Mouse (Mus musculus): ENCODE measurements around the gene Sema7a. TPM values are rescaled to one million over a fixed set of nuclear protein-coding genes. Genes with fewer than 3 reads are reported as not detected.
A peak's percentile ranks its signal among the peaks of the same experiment; 100 is the strongest.

The Sema7a gene
- total RNA-seq, 1 experiment from 2014 or later: 18.4 TPM

DNA sequence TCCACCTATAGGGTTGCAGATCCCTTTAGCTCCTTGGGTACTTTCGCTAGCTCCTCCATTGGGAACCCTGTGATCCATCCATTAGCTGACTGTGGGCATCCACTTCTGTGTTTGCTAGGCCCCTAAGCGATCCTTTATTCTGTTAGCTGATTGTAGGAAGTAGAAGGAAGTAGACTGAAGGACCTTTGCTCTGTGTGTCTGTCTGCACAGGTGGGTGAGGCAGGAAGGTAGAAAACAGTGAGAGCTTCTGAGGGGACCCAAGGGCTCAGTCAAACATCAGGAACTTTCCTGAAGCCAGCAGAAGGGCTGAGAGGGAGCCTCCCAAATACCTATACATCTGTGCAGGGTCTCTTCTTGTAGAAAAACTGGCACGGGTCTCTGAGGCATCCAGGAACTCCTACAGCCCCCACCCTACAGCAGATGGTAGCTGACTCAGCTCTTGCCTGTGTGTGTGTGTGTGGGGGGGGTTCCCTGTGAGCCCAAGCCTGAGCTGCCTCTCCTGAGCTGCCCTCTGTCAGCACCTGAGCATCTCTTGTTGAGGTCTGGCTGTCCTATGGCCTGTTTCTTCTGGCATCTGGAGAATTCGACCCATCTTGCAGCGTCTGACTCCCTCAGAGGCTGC, 35.4 kb downstream of the Sema7a start:
- no peak for DNase-seq

DNA sequence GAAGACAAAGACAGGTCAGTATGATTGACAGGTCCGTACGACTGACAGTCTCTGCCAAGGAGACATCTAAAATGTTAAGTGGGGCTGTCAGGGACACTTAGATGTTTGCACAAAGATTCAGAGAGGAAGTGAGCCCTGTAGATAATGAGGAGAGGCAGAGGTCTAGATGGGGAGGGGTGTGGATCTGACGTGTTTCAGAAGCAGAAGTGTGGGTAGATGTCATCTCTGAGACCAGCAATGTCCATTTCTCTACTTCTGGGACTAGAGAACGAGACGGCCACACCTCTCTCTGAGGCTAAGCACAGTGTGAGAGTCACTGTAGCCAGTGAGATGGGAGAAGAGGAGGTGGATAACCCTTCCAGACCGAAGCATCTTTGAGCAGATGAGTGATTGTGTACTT, 38.1 kb downstream of the Sema7a start:
- no peak for DNase-seq

DNA sequence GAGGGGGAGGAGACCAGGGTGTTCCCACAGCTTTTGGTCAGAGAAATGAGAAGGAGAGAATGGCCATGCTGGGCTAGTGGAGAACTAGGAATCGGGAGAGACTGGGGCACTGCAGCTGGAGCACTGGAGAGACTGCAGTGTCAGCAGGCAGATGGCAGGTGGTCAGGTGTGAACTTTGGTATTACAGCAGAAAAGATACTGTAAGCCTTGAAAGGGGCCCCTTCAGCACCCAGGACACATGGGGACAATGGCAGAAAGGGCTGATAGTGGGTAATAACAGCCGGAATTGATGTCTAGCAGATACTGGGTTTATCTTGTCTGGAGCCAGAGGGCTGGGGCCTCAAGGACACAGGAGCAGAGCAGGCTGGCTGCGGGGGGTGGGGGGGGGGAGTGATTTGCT, 38.9 kb downstream of the Sema7a start:
- no peak for DNase-seq

DNA sequence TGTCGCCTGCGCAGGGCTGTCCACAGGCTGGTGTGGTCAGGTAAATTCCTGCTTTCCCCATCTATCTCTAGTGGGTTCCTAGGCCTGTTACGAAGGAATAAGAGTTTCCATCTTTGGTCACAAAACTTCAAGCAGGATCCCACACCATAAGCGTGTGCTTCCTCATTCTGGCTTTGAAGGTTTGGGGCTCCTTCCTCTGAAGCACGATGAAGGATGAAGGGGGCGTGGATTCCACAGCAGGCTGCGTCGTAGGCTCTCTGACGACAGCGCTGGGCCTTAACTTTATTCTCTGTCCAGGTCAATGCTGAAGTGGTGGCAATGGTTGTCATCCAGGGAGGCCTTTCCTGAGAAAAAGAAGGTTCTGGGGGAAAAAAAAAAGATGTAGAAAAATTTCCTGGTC, 40.7 kb downstream of the Sema7a start:
- DNase-seq: no peak

DNA sequence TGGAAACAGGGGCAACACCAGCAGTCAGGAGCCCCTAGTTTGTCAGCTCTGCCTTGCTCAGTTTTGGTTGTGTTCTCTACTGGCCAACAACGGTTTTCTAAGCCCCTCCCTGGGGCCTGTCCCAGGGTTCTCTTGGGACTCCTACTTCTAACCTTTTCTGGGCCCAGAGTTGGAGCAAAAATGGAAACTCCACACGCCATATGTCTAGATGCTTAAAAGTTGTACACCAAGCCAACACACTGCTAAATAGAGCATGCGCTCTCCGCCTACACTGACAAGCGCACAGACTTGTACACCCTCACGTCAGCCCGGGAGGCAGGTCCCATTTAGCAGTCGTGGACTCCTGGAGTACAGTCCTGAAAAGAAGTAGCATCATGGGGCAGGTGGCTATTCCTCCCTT, 45.4 kb downstream of the Sema7a start:
- no peak for DNase-seq

DNA sequence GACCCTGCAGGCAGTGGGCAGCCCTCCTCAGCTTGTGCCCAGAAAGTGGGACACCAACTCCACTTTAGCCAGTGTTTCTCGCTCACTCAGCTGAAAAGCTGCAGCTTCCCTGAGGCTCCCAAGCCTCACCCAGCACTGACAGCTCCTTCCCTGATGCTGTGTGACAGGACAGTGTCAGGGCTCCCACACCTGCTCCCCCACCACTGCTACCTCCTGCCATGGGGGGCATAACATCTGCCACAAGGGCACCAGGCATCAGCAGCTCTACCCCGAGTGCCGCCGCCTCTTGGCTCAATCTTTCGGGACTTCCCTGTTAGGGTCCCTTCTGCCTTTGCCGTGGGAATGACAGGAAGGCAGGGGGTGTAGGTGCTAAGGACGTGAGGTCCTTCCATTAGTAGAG, 46.4 kb downstream of the Sema7a start:
- DNase-seq: no peak

DNA sequence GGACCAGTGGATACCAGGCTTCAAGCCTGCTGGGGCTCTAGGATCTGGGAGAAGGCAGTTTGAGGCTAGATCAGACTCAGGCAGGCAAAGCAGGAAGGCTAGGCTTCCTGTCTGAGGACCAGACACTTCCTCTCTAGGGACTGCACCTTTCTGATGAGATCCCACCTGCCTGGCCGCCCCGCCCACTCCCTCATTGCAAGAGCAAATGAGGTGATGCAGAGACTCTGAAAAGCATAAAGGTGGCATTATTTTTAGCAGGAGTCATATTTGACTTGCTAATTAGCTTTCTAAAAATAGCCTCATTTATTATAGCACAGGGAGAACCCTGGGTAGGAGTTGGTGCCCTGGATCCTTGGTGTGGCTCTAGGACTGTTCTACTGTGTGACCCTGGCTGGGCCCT, 48.2 kb downstream of the Sema7a start:
- no peak for DNase-seq

DNA sequence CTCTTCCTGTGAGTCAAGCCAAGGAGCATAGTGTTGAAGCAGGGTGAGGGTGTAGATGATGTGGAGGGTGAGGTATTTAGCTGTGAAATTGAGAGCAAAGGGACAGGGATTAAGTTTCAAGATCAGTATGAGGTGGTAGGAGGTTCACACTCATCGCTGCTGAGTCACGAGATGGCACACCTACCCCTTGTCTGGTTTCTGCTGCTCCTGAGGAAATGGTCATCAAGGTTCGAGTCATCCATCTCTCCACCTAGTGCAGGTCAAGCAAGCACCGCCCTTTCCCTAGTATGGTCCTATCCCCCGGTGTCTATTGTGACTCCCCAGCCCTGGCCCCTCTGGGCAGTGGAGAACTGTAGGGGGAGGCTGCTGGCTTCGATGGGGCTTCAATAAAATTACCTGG, 49.4 kb downstream of the Sema7a start:
- DNase-seq: no peak

DNA sequence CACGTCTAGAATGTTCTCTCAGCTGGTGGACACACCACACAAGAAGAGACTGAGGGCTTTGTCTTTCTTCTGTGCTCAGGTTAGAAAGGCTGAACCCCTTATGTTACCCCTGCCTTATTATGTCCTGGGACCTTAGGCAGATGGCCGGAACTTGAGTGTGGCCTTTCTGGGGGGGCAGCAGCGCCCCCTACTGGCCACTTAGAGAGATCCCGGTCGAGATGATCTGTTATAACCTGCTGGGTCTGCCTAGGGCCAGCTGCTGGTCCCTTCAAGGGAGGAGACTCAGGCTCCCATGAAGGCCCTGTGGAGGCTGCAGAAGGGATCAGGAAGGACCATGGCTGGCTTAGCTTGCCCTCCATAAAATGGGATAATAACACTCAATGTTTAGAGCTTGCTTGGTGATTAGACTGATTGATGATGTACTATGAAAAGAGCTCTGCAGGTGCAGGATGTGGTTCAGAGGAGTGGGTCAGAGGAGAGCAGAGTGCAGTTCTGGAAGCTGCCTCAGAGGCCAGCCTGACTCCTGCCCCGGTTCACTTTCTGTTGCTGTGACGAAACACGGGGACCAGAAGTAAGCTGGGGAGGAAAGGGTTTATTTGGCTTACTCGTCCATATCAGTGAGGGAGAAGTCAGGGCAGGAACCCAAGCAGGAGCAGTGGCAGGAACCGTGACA, 50.7 kb downstream of the Sema7a start:
- peak; percentile 73 for DNase-seq

DNA sequence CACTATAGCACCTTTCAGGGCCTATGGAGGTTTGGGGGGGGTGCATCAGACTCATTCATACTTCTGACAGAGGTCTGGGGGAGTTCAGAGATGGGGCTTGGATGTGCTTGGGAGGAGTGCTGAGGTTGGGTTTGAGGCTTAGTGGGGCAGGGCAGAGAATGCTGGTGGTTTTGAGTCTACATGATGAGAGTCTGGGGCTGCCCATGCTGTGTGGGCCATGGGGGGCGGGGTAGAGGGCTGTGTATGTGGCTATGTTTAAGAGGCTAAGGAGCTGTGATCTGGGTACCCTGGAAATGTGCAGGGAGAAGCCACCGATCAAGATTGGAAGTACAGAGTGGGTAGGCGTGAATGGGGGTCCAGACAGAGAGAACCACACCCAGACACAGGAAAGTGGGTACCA, 52.1 kb downstream of the Sema7a start:
- no peak for DNase-seq

DNA sequence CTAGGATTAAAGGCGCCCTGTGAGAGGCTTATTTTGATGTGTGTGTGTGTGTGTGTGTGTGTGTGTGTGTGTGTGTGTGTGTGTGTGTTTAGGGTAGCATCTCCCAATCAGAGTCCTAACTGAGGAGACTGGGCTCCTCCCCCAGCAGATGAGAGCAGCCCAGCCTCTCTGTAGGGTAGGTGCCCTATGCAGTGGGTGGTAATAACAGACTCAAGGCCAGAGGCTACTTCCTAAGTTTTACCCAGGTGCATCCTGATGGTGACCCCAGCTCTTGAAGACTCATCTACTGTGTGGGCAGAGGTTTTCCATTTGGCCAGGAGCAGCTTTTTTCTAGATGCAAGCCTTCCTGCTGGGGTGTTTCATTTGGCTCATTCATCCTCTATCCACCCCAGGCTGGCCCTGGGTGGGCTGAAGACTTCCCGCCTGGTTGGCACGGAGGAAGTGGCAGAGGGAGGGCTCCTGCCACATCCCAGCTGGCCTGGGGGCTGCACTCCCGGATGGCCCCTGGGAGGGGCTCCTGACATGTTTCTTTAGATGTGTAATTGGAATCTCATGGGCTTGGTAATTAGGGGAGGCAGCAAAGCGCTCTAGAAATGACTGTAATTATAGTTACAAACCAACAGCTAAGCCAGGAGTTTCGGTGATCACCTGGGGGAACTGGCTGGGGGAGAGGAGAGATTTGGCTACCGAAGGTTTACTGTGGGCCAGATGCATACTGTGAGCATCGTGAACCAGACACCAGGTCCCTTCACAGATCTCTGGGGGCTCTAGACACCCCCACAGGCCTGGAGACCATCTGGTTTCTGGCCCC, 53.1 kb downstream of the Sema7a start:
- no peak for DNase-seq

DNA sequence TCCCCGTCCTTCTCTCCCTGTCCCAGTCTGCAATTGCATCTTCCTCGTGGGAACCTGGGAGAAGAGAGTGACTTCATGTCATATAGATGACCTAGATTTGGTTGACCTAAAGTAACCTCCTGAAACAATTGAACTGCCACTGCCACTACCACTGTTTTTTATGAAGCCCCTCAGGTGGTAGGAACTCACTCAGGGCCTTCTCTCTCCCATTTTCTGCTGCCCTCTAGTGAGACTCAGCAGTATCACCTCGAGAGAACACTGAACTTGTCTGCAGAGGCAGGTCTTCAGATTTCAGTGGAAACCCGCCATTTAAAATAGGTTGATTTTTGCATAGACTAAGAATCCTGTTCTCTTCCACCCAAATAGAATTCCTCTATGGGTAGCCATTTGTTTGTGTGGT, 55.4 kb downstream of the Sema7a start:
- peak; percentile 51 for DNase-seq

DNA sequence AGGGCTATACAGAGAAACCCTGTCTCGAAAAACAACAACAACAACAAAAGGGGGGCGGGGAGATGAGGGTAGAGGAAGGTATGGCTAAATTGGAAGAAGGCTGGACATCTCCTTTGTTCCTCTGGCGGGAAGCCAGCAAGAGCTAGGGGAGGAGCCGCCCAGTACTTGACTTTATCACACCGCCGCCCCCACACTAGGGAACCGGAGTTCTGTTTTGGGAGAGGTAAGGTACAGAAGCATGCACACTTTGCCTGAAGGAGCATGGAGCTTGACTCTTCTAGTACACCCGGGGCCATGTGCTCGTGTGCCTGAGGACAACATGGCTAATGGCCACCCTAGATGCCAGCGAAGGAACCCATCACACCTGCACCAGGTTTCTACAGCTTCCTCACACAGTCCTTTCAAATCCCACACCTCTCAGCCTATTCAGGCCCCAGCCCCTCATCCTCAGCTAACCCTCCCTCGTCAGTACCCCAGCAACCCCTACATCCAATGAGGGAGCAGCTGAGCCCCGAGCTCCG, 57.7 kb downstream of the Sema7a start:
- DNase-seq: no peak

DNA sequence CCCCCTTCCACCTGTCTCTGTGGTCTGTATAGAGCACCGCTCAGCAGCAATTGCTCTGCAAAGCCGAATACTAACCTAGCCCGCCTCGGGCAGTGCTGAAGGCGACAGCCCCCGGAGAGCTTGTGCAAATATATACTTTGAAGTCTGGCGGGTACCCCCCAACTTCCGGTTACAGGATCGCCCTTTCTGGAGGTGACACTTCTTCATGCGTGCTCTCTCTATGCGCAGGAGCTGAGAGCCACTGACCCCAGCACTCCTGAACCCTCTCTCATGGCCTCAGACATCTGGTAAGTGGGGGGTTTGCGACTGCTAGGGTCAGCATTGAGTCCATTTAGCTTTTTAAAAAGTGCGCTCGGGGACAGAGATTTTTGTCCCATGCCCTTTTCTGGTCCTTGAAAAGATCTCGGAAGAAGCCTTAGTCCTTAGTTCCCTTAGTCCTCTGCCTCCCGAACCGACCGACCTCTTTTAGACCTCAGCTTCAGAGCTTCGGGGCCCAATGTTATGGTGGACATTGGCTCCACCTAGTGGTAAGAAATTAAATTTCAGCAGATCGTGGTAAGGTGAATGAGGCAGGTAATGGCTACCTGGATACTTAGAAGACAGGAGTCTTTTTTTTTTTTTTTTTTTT, 58.2 kb downstream of the Sema7a start:
- peak; percentile 65 for DNase-seq

DNA sequence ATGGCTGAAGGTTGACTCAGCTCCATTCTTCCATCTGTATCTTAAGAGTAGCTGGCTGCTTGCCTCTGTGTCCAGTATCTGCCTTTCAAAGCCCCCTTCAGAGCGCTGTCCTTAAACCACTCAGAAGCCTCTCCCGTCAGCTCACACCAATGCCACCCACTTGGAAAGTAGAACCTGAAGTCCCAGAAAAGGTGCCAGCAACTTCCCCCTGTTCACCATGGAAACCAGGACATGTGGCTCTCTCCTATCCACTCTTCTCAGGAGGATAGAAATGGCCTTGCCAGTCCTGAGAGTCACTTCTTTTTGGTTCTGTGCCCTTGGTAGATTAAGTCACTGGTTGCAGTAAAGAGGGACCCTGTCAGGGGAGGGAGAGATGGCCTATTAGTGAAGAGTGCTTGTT, 58.8 kb downstream of the Sema7a start:
- DNase-seq: peak; percentile 45

DNA sequence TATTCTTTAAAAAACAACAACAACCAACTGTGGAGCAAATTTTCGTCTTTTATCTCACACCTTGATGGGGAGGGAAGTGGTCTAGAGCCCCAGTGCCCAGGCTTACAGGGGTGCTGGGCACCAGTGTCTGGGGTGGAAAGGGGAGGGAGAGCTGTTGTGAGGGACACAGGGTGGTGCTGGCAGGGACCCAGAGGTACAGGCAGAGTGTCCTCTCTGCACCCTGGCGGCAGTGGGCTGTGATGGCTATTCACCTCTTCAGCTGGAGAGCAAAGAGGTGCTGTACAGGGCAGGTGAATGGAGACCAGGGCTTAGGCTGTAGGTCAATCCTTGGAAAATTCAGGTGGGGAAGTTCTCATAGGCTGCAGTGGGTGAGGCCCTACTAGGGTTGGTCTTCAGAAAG, 59.8 kb downstream of the Sema7a start:
- peak; percentile 78 for DNase-seq

DNA sequence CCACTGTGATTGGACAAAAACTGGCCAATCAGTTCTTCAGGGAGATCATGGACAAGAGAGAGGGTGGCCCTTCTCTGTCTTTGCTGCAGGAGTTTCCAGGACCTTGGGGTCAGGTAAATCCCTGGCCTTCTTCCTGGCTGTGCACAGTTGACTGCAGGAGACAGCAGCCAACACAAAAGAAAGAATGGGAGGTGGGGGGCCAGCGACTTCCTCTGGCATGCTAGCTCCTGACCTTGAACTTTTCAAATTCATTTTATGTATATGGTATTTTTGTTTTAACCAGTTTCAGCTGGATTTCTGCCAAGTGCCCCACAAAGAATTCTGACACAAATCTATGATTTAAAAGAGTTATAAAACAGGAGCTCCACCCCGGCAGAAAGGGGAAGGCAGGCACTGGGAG, 63.4 kb downstream of the Sema7a start:
- DNase-seq: peak; percentile 82

DNA sequence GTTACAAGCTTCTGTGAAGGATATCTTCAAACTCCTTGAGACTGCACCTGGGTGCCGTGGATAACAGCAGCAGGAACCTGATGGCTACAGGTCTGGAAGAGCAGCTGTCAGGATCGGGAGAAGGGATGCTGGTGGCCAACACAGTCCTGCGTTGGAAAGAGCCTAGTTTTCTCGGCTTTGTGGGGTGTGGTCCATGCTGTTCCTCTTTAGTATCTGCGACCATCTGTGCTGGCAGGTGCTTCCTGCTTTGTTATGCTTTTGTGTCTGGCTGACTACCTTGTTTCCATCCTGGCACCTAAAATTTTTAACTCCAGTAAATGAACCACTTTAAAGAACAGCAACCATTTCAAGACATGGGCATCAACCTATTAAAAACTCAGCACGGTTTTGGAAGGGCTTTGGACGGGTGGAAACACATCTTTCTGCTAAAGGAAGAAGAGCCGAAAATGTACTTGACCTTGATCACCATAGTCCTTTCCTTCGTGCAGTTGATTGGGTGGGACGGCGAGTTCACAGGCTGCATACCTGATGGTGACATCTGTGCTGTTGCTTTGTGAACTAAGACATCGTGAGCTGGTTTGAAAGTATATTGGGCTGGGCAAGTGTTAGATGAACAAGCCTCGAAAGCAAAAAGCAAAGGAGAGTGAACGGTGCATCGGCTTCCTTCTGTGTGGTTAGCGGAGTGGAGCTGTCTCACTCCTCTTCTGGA, 66.0 kb downstream of the Sema7a start, which contains the start of gene Cyp11a1:
Gene Cyp11a1 (plus strand): TSS at position 659 of the 709 bp plus-strand sequence.
- peak; percentile 1 for DNase-seq

DNA sequence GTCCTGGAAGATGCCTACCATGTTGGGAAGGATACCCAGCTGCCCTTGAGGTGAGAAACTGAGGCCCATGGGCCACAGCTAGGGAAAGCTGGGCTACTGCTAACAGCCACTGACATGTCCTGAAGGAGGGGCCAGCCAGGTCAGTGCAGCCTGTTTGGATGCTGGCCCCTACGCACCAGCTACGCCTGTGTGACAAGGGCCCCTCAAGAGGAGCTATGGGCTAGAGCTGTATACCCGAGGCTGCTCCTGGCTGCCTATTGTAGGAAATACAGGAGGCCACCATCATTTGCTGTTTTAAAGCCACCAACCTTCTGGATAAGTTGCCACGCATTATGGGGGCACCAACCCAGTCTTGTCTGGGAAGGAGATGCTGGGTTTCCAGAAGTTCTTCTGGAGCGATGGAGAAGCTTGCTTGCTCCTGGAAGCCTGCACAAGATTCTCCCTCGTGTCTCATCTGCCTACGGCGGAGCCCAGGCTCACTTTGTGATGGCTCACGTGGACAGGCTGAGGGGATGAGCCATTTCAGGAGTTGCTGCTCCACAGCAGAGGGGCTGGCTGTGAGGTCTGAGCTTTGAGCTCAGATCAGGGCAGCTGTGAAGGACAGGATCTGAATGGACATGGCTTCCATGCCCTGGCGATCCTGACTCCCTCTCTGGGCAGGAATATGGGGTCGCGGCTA, 68.6 kb downstream of the Sema7a start:
- DNase-seq: no peak

DNA sequence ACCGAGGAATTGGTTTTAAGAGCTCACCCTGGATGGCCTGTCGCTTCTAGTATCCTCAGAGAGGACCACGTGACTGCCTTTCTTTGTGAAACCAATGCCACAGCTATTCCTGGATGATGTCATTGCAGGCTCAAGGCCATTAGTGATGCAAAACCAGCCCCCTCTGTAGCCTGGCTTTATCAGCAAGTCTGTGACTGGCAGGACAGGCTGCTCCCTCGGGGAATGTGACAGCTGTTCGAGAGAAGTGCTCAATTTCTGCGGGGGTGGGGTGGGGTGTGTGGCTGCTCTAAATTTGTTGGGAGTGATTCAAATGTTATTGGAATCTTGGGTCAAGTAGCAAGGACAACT, 69.1 kb downstream of the Sema7a start:
- DNase-seq: peak; percentile 91

DNA sequence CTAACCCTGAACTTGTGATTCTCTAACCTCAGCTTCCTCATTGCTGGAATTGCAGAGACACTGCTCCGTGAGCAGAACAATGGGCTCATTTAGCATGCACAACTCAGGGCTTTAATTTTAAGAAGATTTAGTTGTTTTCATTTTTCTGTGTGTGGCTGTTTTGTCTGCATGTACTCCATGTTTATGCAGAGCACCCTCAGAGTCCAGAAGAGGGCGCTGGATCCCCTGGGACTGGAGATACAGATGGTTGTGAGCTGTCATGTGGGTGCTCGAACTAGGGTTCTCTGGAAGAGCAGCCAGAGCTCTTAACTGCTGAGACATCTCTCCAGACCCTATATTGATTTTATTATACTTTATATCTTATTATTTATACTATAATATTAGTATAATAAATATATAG, 69.7 kb downstream of the Sema7a start:
- peak; percentile 60 for DNase-seq

DNA sequence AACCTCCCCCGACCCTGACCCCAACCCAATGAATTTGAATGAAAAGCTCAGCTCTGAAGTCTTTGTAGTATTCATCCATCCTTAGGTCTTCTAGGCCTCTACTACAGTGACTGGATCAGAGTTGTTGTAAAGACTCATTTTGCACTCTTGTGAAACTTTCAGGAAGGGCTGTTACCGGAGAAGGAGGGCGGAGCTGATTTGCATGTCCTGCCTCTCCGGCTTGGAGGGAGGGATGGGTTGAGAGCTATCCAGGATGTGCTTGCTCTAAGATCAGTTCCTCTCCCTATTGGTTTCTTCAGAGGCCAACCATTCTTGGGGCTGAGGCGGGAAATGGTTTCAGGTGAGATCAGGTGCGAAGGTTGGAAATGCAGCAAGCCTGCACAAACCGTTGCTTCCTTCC, 71.1 kb downstream of the Sema7a start:
- peak; percentile 82 for DNase-seq

Data from adrenal gland, postnatal 14 days (tissue).